Mouse (Mus musculus) retina, postnatal 1 day (tissue): ENCODE results near the gene Celf3.

Experiments
- DNase-seq: peaks from one replicate; pipeline ENCODE4 v3.0.0-alpha.2; 2012

Celf3 gene

GRCm38 (mm10) chr3:94480291-94480884 lies 2.3 kb downstream of the Celf3 start, which contains the start of gene Riiad1:
Gene Riiad1 (minus strand): TSS chr3:94480341.
- DNase-seq, result peak; percentile 48

GRCm38 (mm10) chr3:94481429-94481828 lies 3.3 kb downstream of the Celf3 start:
- DNase-seq, result no peak

- peak; percentile 57 for DNase-seq
These were observed 4.8 kb downstream of the Celf3 start for GRCm38 (mm10) chr3:94482764-94483385.

- peak; percentile 94 for DNase-seq
These were observed 5.8 kb downstream of the Celf3 start for GRCm38 (mm10) chr3:94483790-94484439.

GRCm38 (mm10) chr3:94485922-94486321 lies 7.8 kb downstream of the Celf3 start:
- no peak for DNase-seq

- no peak for DNase-seq
These were observed 9.5 kb downstream of the Celf3 start for GRCm38 (mm10) chr3:94487581-94487980.

GRCm38 (mm10) chr3:94497162-94497561 lies 19.1 kb downstream of the Celf3 start:
- no peak for DNase-seq

- peak; percentile 63 for DNase-seq
These were observed 24.1 kb downstream of the Celf3 start for GRCm38 (mm10) chr3:94502243-94502642.

- DNase-seq, result no peak
These were observed 28.6 kb downstream of the Celf3 start for GRCm38 (mm10) chr3:94506664-94507063.

- no peak for DNase-seq
These were observed 48.6 kb downstream of the Celf3 start for GRCm38 (mm10) chr3:94526731-94527130.

GRCm38 (mm10) chr3:94533968-94534367 lies 55.9 kb downstream of the Celf3 start:
- peak; percentile 47 for DNase-seq

GRCm38 (mm10) chr3:94537187-94537586 lies 59.1 kb downstream of the Celf3 start:
- no peak for DNase-seq
